Mouse (Mus musculus) right cerebral cortex, adult 18-20 months (tissue): ENCODE measurements at regions not wholly inside any gene's neighbourhood (a gene's known extent, or its start where the extent isn't known, plus 50 kb on each side); places are given as distances from the start of the nearest gene placed in this dataset.

Experiments used
- DNase-seq: peaks from one replicate; pipeline ENCODE4 v3.0.0; 2022; ENCODE audit warnings: mixed read lengths

GRCm38 (mm10) chr17:93460409-93460808 lies 261.6 kb downstream of the Adcyap1 start:
- no peak for DNase-seq

DNA sequence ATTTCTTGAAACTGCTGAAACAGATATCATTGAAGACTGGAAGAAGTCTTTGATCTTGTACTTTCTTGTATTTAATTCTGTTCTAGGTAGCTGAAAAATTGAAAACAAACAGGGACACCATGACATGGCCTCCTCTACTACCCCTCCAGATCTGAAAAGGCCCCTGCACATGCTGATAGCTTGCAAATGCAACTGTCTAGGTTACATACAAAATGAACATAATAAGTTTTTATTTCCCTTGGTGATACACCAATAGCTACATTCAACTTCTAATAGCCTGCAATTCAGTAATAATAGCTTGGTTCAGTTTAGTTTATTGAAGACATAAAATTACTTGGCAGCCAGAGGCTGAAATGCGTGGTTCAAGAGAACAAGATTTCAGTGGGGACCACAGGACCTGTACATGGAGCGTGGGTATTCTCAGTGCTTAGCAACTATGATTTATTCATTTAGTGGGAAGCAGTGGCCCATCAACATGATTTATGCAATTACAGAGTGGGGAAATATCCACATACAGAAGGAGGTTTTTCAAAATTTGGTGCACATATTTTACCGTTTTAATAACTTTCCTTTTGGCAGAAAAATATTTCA lies 264.9 kb downstream of the Adcyap1 start:
- DNase-seq = no peak

- no peak for DNase-seq
Observed at GRCm38 (mm10) chr17:93482378-93482777, 283.6 kb downstream of the Adcyap1 start.

DNA sequence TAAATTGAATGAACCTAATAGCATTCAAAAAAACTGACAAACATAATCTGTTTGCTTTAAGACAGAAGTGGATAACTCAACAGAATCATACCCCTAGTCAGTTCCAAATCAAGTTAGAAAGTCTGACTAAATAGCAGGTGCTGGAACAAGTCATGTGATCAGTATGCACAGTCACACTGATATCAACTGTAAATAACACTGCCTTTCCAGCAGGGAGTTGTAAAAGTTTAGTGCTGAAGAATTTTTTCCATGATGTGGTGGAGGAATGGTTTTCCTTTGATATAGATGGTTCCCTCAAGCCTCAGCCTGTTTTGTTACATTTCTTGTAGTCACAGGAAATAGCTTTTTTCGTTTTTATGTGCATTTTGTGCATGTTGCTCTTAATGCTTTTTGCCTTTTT lies 285.7 kb downstream of the Adcyap1 start:
- DNase-seq = no peak

GRCm38 (mm10) chr17:93486442-93486841 lies 287.6 kb downstream of the Adcyap1 start:
- DNase-seq = no peak

GRCm38 (mm10) chr17:93489988-93490732 lies 291.3 kb downstream of the Adcyap1 start:
- no peak for DNase-seq

DNA sequence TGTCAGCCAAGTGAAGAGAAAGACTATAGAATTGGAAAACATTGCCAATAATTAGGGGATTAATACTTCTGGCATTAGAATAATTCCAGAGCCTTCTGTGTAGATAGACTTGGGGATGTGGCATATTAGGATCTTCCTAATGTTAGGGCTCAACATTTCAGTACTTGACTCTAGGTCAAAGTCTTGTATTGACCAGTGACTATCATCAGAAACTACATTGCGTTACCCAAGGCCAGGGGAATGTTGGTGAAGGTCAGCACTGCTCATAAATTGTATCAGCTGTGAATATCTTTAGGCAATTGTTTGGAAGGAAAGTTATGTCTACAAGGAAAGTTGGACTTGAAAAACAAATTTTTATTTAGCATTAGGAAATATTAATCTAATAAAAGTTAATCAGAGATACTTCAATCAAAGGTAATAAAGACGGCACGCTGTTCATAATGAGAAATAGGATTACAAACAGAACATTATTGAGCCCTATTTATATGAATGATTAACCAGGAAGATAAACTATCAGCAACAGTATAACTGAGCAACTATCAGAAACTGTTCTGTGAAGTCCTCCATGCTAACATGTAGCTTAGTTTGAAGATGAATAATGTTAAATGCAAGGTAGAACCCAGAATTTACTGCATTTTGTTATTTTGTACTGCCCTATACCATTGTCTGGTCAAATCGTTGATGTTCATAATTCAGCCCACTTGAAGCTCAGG lies 310.2 kb downstream of the Adcyap1 start:
- no peak for DNase-seq

DNA sequence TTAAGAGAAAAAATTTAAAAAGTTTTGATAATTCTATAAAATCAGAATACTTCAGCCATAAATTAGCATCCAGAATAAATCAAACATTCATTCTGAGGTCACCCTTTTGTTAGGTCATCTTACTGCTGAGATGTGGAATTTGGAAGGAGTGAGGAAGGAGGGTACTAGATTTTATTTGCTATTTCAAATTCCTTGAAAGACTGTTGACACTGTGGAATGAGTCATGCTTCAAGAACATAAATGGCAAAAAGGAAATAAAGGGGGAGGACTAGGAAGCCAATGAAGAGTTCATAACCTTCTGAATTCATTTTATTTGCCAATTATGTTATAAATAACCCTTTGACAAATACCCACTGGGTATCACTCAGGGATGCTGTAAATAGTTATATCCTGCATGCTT lies 324.6 kb downstream of the Adcyap1 start:
- no peak for DNase-seq

DNA sequence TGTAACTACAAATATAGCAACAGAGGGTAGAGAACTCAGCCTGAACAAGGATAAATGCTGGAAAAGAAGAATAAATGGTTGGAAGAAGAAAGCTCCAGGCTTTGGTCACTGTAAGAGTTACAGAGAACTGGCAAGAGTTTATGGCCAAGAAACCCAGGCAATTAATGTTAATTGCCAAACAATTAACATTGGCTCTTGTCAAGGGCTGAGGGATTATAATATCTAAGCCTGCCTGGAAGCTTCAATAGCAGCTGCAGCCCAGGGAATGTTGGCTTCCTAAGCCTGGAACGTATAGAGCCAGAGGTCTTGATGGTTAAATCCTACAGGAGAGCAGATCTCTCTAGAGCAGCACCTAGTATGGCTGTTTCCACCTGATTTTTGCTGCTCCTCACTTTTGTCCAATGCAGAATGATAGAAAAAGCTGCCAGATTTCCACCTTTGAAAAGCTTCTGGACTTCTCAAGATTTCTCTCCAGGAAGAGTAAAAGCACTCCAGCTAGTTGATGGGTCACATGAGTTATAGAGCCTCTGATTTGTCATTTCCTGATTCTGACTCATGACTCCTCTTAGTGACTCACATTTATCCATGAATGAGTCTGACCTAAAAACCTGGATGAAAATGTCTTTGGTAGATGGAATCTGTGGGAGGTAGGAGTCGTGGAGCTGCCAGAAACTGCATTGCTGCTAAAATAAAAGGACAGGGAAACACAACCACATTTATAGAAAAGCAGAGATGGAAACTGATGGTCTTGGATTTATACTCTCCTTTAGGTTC lies 327.2 kb downstream of the Adcyap1 start:
- DNase-seq = peak; percentile 6

- no peak for DNase-seq
Observed at GRCm38 (mm10) chr17:93532535-93532934, 333.7 kb downstream of the Adcyap1 start.

DNA sequence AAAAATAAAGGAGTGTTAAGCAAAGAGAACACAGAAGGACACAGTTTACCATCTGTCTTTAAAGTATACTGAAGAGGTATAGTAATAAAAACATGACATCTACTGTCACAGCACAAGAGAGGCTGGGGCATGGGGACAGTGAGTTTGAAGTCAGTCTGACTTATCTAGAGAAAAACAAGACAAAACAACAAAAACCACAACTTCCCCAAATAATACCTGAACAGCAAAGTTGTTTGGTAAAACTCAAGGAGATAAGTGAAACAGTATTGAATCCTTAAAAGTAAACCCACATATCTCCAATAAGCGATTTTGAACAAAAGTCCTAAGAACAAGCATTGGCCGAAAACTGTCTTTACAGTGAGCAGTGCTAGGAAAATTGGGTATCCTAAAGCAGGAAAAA lies 336.1 kb downstream of the Adcyap1 start:
- no peak for DNase-seq

- no peak for DNase-seq
Observed at GRCm38 (mm10) chr17:93535751-93536150, 336.9 kb downstream of the Adcyap1 start.

DNA sequence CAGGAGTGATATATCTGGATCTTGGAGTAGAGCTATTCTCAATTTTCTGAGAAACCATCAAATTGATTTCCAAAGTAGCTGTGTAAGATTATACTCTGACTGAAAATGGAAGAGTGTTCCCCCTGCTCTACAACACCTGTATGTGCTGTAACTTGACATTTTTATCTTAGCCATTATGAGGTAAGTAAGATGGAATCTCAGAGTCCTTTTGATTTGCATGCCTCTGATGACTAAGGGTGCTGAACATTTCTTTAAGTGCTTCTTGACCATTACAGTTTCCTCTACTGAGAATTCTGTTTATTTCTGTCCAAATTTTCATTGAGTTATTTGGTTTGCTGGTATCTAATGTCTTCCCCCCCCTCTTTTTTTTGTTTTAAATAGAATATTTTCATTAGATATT lies 343.0 kb downstream of the Adcyap1 start:
- DNase-seq = no peak

- DNase-seq = no peak
Observed at GRCm38 (mm10) chr17:93550339-93550738, 351.5 kb downstream of the Adcyap1 start.

GRCm38 (mm10) chr17:93555872-93556271 lies 357.1 kb downstream of the Adcyap1 start:
- DNase-seq = no peak

DNA sequence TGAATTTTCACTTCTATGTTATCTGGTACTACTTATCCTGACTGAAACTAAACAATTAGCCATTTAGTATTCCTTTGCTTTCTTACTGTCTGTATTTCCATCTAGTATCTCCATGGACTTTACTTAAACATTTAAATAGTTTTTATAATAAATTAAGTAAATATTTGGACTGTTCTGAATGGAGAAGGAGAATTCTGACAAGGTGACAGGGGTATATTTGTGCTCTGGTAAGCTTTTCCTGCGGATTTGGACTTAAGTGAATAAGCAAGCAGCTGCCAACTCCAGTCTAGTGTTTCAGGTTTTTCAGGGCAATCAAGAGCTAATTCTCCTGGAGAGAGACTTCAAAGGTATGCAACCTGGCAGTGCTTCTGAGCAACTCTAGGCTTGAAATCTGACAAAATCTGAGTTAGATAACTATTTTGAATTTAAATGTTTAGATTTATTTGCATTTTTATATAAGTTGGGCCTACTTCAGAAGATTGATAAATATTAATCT lies 364.5 kb downstream of the Adcyap1 start:
- no peak for DNase-seq

GRCm38 (mm10) chr17:93579981-93580380 lies 381.2 kb downstream of the Adcyap1 start:
- no peak for DNase-seq

DNA sequence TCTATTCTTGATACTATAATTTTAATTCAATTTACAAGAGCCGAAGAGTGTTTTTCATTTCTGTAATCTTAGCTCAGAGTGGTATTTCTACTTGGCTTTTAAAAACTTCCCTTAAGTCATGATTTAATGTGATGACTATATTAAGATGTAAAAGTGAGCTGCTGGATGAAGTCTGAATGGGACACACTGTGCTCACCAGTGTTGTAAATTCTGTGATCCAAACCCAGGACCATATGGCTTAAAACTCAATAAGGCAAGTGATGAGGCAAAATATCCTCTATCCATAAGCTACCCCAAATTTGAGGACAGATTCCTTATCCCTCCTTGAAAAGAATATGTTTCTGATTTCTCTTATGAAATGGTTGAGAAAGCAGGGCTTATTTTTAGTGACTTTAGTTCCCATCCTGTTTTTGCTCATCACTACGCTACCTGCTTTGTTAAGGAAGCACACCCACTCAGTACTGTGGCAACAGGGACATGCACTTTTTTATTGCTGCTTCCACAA lies 399.4 kb downstream of the Adcyap1 start:
- DNase-seq = peak; percentile 20

DNA sequence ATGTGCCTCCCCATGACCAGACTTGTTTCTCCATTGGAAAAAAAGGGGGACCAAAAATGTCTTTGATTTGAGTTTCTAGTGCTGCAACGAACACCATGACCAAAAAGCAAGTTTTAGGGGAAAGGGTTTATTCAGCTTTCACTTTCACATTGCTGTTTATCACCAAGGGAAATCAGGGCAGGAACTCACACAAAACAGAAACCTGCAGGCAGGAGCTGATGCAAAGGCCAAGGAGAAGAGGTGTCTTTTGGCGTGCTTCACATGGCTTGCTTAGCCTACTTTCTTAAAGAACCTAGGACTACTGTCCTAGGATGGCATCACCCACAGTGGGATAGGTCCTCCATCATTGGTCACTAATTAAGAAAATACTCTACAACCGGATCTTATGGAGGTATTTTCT lies 401.4 kb downstream of the Adcyap1 start:
- no peak for DNase-seq

GRCm38 (mm10) chr17:93609261-93609660 lies 410.4 kb downstream of the Adcyap1 start:
- no peak for DNase-seq

- DNase-seq = peak; percentile 21
Observed at GRCm38 (mm10) chr17:93609942-93610596, 411.3 kb downstream of the Adcyap1 start.
